8 mouse cellular contexts compared by ENCODE assay signal in the genomic region with DNA sequence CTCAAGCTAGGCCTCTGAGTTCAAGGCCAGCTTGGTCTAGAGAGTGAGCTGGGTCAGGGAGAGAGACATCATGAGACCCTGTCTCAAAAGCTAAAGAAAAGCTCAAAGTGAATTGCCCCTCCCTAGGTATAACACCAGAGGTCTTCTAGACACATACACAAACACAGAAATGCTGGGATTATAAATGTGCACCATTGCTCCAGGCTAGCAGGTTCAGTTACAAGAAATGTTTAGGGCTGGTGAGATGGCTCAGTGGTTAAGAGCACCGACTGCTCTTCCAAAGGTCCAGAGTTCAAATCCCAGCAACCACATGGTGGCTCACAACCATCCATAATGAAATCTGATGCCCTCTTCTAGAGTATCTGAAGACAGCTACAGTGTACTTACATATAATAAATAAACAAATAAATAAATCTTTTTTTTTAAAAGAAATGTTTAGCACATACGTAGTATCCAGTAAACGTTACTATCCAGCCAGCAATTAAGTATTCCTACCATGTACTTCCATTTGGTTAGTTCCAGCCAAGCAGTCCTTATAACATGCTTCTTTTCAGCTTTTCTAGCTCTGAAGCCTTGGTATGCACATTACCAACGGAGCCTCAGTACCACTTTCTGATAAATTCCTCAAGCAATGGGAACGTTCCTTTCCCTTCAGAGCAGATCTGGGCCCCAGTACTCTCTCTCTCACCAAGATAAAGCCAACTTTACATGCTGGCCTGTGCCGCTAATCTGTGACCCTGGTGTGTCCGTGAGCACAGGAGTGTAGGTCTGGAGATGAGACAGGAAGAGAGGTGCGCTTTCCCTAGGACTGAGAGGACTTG. TPM values are rescaled to one million over a fixed set of nuclear protein-coding genes. Genes with fewer than 3 reads are reported as not detected.
DNase-seq lines count a peak whose midpoint lies in the region; ATAC-seq and TF ChIP-seq lines count a peak whose summit lies in the region.

No protein-coding gene starts in this region.

- 67% methylated on average over 8 of the region's 8 CpGs for WGBS in neural tube, embryonic 13.5 days

- peak overlapping the region; percentile 82 for H3K4me3 ChIP-seq in erythroblast, embryonic 14.5 days (replicated peaks)
- H3K4me3 ChIP-seq in neural tube, embryonic 13.5 days, result no peak overlapping the region
- no peak overlapping the region for H3K4me3 ChIP-seq in gastrocnemius, adult 2 months

- TF ChIP-seq CTCF in gastrocnemius, adult 2 months (IDR thresholded peaks at IDR 0.05), result no peak

- no peak for ATAC-seq in erythroblast, adult 5-6 weeks (replicated peaks; ENCODE audit: low FRiP score, poor library complexity, severe bottlenecking)
- ATAC-seq in neural tube, embryonic 13.5 days (ENCODE audit: low read depth), result no peak

- DNase-seq in neural tube, embryonic 10.5 days (ENCODE audit: extremely low spot score, low spot score), result no peak
- peak; percentile 77 for DNase-seq in liver
- DNase-seq in right cerebral cortex, adult 2 months (ENCODE audit: low spot score in 2 of 2), result no peak
- DNase-seq in frontal cortex, adult 2 months (ENCODE audit: extremely low spot score in 1 of 2, low spot score in 1 of 2), result no peak
- DNase-seq in gastrocnemius, adult 2 months, result no peak

- peak overlapping the region; percentile 91 for H3K4me2 ChIP-seq in neural tube, embryonic 13.5 days

- peaks cover 42% of the 10 kb centered on the region for H3K36me3 ChIP-seq in erythroblast, embryonic 14.5 days (ENCODE audit: control insufficient read depth)
- H3K36me3 ChIP-seq in neural tube, embryonic 13.5 days, result no peaks in the 10 kb centered on the region

- H3K27ac ChIP-seq in neural tube, embryonic 13.5 days (replicated peaks), result no peak overlapping the region
- no peak overlapping the region for H3K27ac ChIP-seq in gastrocnemius, adult 2 months

- H3K9me3 ChIP-seq in erythroblast, embryonic 14.5 days (ENCODE audit: control insufficient read depth, low read length), result no peaks in the 10 kb centered on the region
- no peaks in the 10 kb centered on the region for H3K9me3 ChIP-seq in neural tube, embryonic 13.5 days

- H3K9ac ChIP-seq in neural tube, embryonic 13.5 days, result no peak overlapping the region

- H3K4me1 ChIP-seq in erythroblast, embryonic 14.5 days (ENCODE audit: control insufficient read depth), result peaks cover 97% of the 10 kb centered on the region
- peaks cover 20% of the 10 kb centered on the region for H3K4me1 ChIP-seq in neural tube, embryonic 13.5 days (replicated peaks)

- intact Hi-C loops in gastrocnemius, adult 2 months (cut with DNase I), result no loop called here

- H3K27me3 ChIP-seq in erythroblast, embryonic 14.5 days (ENCODE audit: control insufficient read depth), result no peaks in the 10 kb centered on the region
- peaks cover 54% of the 10 kb centered on the region for H3K27me3 ChIP-seq in neural tube, embryonic 13.5 days

RNA-seq across cellular contexts. Expression of a gene that starts 54.0 kb away (rescaled TPM):
- polyA plus RNA-seq in erythroblast, embryonic 14.5 days (2012), result 0.01 TPM in 1 of 2 replicates, not detected in the other
- not detected in 2 replicates for total RNA-seq in erythroblast, adult 5-6 weeks (2015; ENCODE audit: low replicate concordance)
- total RNA-seq in erythroblast, adult 5-6 weeks (2017; ENCODE audit: low replicate concordance), result 0.09 and 0.14 TPM in 2 replicates
- 7.6 and 9.0 TPM in 2 replicates for polyA plus RNA-seq in neural tube, embryonic 13.5 days (2015; fragmentation: Nextera tagmentation; extraction: Ambion mirVana)
- polyA plus RNA-seq in frontal cortex, adult 2 months (2012; rRNA removed), result 7.1 and 9.5 TPM in 2 replicates
- total RNA-seq in gastrocnemius, adult 2 months (2021), result 10 to 100 TPM; 10.7 to 14.8 TPM
